Mouse (Mus musculus): ENCODE measurements around the gene Rd3l.

DNA sequence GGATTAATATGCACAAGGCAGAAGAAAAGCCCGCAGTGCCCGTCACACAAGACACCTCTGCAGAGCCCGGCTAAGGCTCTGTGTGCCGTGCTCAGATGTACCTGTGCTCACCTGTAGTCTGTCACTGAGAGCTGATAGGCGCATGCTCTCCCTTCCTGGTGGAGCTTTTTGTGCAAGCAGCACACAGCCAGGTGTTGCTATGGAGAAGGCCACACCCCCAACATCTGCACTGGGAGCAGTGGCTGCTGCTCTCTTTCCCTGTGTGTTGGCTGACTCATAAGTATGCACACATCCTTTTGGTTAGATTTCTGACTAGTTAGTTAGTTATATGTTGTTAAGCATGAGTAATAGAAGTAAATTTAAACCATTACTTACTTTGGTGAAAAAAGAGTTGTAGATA lies 11.5 kb upstream of the Rd3l start:
- TF ChIP-seq POLR2A (IDR thresholded peaks at IDR 0.05; ENCODE audit: insufficient read depth, low read depth, low read length) (no peak), CTCF (IDR thresholded peaks at IDR 0.05) (no peak), EP300 (IDR thresholded peaks at IDR 0.05; ENCODE audit: insufficient read depth, low read depth, low read length) (no peak)

All from heart, adult 2 months (tissue).